Mouse (Mus musculus): ENCODE measurements around the gene Exoc3l. TPM values are rescaled to one million over a fixed set of nuclear protein-coding genes. Genes with fewer than 3 reads are reported as not detected.

Exoc3l gene
- polyA plus RNA-seq, 1 experiment from 2014 or later, result 8.3 TPM

DNA sequence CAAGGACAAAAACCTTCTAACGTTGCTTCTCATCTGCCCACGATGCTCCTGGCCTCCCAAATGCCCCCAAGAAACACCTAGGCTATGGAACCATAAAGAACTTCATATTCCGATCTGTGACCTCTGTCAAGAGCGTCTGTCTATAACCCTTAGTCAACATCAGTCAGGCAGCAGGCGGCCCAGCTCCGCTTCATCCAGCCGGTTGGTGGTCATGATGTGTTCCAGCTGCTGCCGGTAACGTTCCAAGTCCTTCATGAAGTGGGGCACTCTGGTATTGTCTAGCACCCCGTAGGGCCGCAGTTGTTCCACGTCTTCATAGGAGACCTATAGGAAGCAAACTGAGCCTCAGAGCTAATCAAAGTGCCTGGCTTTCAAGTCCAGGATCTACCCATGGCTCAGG, 14.1 kb downstream of the Exoc3l start:
- ATAC-seq (no peak), DNase-seq (ENCODE audit: low spot score) (no peak)
- peaks cover 29% of the 10 kb centered on the region for H3K27me3 ChIP-seq (replicated peaks; ENCODE audit: control insufficient read depth, insufficient read depth, low read length)
- H3K9ac ChIP-seq (ENCODE audit: low read length), result no peak overlapping the region
- H3K4me1 ChIP-seq (ENCODE audit: control insufficient read depth, insufficient read depth, low read length), result peaks cover 12% of the 10 kb centered on the region
- no peak overlapping the region for H3K4me2 ChIP-seq (ENCODE audit: low read length)
- no peaks in the 10 kb centered on the region for H3K9me3 ChIP-seq (replicated peaks; ENCODE audit: control insufficient read depth, low read length)
- peaks cover 42% of the 10 kb centered on the region for H3K36me3 ChIP-seq (ENCODE audit: control insufficient read depth, insufficient read depth, low read length)
- H3K27ac ChIP-seq (ENCODE audit: low read depth, low read length), result no peak overlapping the region
- WGBS, result 90% methylated on average over 12 of the region's 12 CpGs
- no peak overlapping the region for H3K4me3 ChIP-seq (ENCODE audit: low read depth, low read length)

DNA sequence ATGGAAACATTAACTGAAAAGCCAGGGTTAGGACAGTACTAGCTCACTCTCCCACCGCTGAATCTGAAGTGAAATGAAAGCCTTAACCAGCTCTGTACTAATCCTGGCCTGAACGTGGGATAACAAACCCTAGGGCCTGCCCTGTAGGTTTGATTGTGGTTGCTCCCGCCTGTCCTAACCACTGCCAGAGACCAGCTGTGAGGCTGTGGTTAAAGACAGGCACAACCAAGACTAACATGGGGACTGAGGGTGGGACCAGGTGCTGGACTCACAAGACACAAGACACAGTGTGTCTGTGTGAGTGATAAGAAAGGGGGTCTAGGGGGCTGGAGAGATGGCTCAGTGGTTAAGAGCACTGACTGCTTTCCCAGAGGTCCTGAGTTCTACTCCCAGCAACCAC, 15.3 kb downstream of the Exoc3l start:
- DNase-seq (ENCODE audit: low spot score), result no peak
- WGBS, result 74% methylated on average over 3 of the region's 3 CpGs
- ATAC-seq, result no peak
- Histone ChIP-seq H3K9me3 (replicated peaks; ENCODE audit: control insufficient read depth, low read length) (no peaks in the 10 kb centered on the region), H3K36me3 (ENCODE audit: control insufficient read depth, insufficient read depth, low read length) (peaks cover 42% of the 10 kb centered on the region), H3K9ac (ENCODE audit: low read length) (no peak overlapping the region), H3K4me2 (ENCODE audit: low read length) (no peak overlapping the region), H3K4me3 (ENCODE audit: low read depth, low read length) (no peak overlapping the region), H3K27me3 (replicated peaks; ENCODE audit: control insufficient read depth, insufficient read depth, low read length) (peaks cover 39% of the 10 kb centered on the region), H3K4me1 (ENCODE audit: control insufficient read depth, insufficient read depth, low read length) (peaks cover 12% of the 10 kb centered on the region), H3K27ac (ENCODE audit: low read depth, low read length) (no peak overlapping the region)

DNA sequence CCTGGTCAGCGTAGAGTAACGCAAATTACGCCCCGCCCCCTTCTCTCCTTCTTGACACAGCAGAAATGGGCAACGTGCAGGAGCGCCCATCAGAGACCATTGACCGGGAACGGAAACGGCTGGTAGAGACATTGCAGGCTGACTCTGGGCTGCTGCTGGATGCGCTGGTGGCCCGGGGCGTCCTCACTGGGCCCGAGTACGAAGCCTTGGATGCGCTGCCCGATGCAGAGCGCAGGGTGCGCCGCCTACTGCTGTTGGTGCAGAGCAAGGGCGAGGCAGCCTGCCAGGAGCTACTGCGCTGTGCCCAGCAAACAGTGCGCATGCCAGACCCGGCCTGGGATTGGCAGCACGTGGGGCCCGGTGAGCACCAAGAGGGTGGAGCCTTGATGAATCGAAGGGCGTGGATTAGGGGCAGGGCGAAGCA, 17.0 kb downstream of the Exoc3l start:
- peaks cover 56% of the 10 kb centered on the region for H3K27me3 ChIP-seq (replicated peaks; ENCODE audit: control insufficient read depth, insufficient read depth, low read length)
- H3K4me2 ChIP-seq (ENCODE audit: low read length), result peak overlapping the region; percentile 52

DNA sequence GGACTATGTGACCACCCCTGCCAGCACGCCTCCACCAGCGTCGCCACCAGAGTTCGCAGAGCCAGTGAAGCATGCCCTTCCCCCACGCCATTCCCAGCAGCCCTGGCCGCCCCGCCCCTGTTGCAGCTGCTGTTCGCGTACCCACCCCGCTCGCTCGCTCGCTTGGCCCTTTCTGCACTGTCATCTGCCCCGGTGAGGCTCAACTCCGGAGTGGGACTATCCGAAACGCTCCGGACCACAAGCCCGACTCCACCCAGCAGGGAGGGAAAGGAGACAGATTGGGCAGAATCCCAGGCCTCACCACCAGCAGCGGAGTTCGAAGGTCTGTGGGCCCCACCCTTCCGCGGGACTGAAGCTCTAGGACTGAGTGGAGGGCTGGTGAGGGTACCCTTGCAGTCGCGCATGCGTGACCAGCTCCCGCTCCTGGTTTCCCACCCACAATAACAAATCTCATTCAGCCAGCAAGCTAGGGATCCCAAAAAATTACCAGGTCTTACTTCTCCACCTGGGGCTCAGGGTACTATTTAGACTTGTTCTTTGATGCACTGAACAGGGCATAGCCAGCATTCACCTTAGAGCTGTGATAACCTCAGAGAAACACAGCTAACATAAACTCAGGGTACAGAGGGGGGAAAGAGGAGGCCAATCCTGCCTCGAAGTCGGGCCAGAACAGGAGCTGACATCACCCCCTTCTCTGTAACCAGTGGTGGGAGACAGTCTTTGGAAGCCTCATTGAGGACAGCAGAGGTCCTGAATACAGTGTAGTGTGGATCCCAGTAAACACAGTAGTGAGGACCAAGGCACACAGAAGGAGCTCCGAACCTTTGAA, 19.4 kb downstream of the Exoc3l start:
- Histone ChIP-seq H3K36me3 (ENCODE audit: control insufficient read depth, insufficient read depth, low read length) (peaks cover 14% of the 10 kb centered on the region), H3K27me3 (replicated peaks; ENCODE audit: control insufficient read depth, insufficient read depth, low read length) (peaks cover 77% of the 10 kb centered on the region), H3K4me3 (ENCODE audit: low read depth, low read length) (peak overlapping the region; percentile 38), H3K9ac (ENCODE audit: low read length) (peak overlapping the region; percentile 56), H3K4me1 (ENCODE audit: control insufficient read depth, insufficient read depth, low read length) (peaks cover 12% of the 10 kb centered on the region), H3K4me2 (ENCODE audit: low read length) (peak overlapping the region; percentile 86), H3K27ac (ENCODE audit: low read depth, low read length) (no peak overlapping the region), H3K9me3 (replicated peaks; ENCODE audit: control insufficient read depth, low read length) (no peaks in the 10 kb centered on the region)
- DNase-seq (ENCODE audit: low spot score), result peak; percentile 66
- 3% methylated on average over 30 of the region's 30 CpGs for WGBS
- peak; percentile 69 for ATAC-seq

More for the DNA sequence above, 17.0 kb downstream of the Exoc3l start:
- Histone ChIP-seq H3K9me3 (replicated peaks; ENCODE audit: control insufficient read depth, low read length) (no peaks in the 10 kb centered on the region), H3K4me3 (ENCODE audit: low read depth, low read length) (peak overlapping the region; percentile 21), H3K27ac (ENCODE audit: low read depth, low read length) (no peak overlapping the region), H3K36me3 (ENCODE audit: control insufficient read depth, insufficient read depth, low read length) (peaks cover 33% of the 10 kb centered on the region), H3K9ac (ENCODE audit: low read length) (peak overlapping the region; percentile 41), H3K4me1 (ENCODE audit: control insufficient read depth, insufficient read depth, low read length) (peaks cover 12% of the 10 kb centered on the region)
- ATAC-seq (peak; percentile 78), DNase-seq (ENCODE audit: low spot score) (peak; percentile 83)
- WGBS, result under 1% methylated on average over 28 of the region's 28 CpGs

DNA sequence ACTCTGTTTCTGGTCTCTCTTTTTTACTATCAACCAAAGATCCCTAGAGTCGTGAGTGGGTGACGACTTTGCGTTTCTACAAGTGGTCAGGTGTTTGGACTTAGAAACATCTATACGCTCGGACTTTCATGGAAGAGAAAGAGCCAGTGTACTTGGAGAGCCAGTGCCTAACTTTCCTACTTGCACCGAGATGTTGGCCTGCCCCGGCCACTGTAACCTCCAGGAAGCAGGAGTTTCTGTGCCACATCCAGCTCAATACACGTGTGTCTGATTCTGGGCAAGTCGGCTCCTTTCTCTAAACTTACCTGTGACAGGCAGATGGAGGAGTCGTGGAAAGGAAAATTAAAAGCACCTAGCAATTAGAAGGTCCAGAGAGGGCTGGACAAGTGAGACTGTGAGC, 20.1 kb downstream of the Exoc3l start, which contains the start of gene Nol3:
Gene Nol3, plus strand, starts transcription at position 301 of the 400 bp plus-strand sequence.
- WGBS, result 5% methylated on average over 10 of the region's 10 CpGs
- Histone ChIP-seq H3K9me3 (replicated peaks; ENCODE audit: control insufficient read depth, low read length) (no peaks in the 10 kb centered on the region), H3K27me3 (replicated peaks; ENCODE audit: control insufficient read depth, insufficient read depth, low read length) (peaks cover 84% of the 10 kb centered on the region), H3K36me3 (ENCODE audit: control insufficient read depth, insufficient read depth, low read length) (peaks cover 11% of the 10 kb centered on the region; the same call in 1 of the 2 replicates), H3K9ac (ENCODE audit: low read length) (peak within 1 kb of the TSS; percentile 56), H3K4me2 (ENCODE audit: low read length) (peak within 1 kb of the TSS; percentile 86), H3K27ac (ENCODE audit: low read depth, low read length) (no peak within 1 kb of the TSS), H3K4me3 (ENCODE audit: low read depth, low read length) (peak within 1 kb of the TSS; percentile 38), H3K4me1 (ENCODE audit: control insufficient read depth, insufficient read depth, low read length) (peaks cover 12% of the 10 kb centered on the region)
- DNase-seq (ENCODE audit: low spot score) (no peak), ATAC-seq (no peak)

DNA sequence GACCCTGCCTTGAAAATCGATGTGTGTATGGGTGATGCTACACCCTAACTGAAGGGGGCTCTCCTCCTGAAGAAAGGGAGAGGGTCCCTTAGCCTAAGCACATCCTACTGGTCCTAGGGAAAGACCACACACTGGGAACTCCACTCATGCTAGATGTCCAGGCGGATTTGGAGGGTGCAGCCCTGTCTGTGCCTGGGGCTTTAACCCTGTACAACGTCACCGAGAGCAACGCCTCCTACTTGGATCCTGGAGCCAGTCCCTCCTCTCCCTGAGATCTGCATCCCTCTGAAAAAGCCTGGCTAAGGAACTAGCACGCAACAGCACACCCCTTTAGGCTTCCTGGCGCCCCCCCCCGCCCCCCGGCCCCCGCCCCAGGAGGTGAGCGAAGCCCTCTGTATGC, 20.5 kb downstream of the Exoc3l start:
- H3K9me3 ChIP-seq (replicated peaks; ENCODE audit: control insufficient read depth, low read length), result no peaks in the 10 kb centered on the region
- 0 out of 2 replicates have a peak overlapping the region, but pooled peaks have one; percentile 38 for H3K4me3 ChIP-seq (ENCODE audit: low read depth, low read length)
- no peak overlapping the region for H3K27ac ChIP-seq (ENCODE audit: low read depth, low read length)
- peaks cover 8% of the 10 kb centered on the region; the same call in 1 of the 2 replicates for H3K36me3 ChIP-seq (ENCODE audit: control insufficient read depth, insufficient read depth, low read length)
- no peak for DNase-seq (ENCODE audit: low spot score)
- H3K4me2 ChIP-seq (ENCODE audit: low read length), result peak overlapping the region; percentile 86
- H3K27me3 ChIP-seq (replicated peaks; ENCODE audit: control insufficient read depth, insufficient read depth, low read length), result peaks cover 88% of the 10 kb centered on the region
- no peak for ATAC-seq
- H3K4me1 ChIP-seq (ENCODE audit: control insufficient read depth, insufficient read depth, low read length), result peaks cover 12% of the 10 kb centered on the region
- WGBS, result 4% methylated on average over 9 of the region's 11 CpGs
- H3K9ac ChIP-seq (ENCODE audit: low read length), result no peak overlapping the region

DNA sequence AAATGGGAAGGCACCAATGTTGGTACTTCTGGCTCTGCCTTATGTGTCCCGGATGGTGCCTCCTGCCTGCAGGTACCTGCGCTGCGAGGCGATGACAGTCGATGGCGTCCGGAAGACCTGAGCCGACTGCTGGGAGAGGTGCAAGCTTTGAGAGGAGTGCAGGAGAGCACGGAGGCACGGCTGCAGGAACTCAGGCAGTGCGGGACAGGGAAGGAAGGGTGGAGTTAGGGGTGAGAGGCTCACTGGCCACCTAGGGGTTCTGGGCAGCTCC, 25.1 kb downstream of the Exoc3l start:
- H3K9me3 ChIP-seq (replicated peaks; ENCODE audit: control insufficient read depth, low read length), result no peaks in the 10 kb centered on the region
- 0 out of 2 replicates have a peak overlapping the region, but pooled peaks have one; percentile 69 for H3K4me2 ChIP-seq (ENCODE audit: low read length)
- H3K27me3 ChIP-seq (replicated peaks; ENCODE audit: control insufficient read depth, insufficient read depth, low read length), result peaks cover 96% of the 10 kb centered on the region
- peaks cover 4% of the 10 kb centered on the region; the same call in 1 of the 2 replicates for H3K4me1 ChIP-seq (ENCODE audit: control insufficient read depth, insufficient read depth, low read length)
- ATAC-seq (no peak), DNase-seq (ENCODE audit: low spot score) (no peak)
- no peaks in the 10 kb centered on the region for H3K36me3 ChIP-seq (ENCODE audit: control insufficient read depth, insufficient read depth, low read length)
- H3K27ac ChIP-seq (ENCODE audit: low read depth, low read length), result no peak overlapping the region
- H3K4me3 ChIP-seq (ENCODE audit: low read depth, low read length), result no peak overlapping the region
- no peak overlapping the region for H3K9ac ChIP-seq (ENCODE audit: low read length)
- 0% methylated on average over 11 of the region's 11 CpGs for WGBS

DNA sequence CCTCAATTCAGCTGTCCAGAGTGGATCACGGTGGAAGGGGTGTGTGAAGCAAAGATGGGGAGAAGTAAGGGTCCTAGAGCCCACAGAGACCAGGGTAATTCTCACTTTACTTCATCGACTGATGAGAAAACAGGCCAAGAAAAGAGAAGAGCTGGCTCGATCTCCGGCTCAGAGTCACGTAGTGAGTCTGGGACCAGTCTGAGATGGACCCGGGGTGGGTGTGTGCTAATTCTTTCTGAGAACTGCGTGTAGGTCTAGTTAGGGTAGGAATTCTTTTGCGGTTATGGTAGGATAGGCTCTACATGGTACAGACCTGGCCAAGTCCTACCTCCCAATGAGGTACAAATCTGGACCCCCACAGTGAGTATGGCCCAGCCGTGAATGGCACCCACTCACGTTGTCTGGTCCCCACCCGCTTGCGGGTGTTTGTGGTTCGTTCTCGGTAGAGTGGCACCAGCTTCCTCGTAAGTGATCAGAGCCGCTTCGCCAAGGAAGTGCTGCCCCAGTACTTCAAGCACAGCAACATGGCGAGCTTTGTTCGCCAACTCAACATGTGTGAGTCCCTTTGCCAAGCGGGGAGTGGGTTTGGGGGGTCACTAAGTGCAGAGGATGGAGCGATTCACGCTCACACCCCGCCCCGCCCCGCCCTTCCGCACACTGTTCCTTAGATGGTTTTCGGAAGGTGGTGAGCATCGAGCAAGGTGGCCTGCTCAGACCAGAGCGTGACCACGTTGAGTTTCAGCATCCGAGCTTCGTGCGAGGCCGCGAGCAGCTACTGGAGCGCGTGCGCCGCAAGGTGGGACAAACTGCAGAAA, 25.6 kb downstream of the Exoc3l start:
- no peak for ATAC-seq
- H3K4me1 ChIP-seq (ENCODE audit: control insufficient read depth, insufficient read depth, low read length), result 0 out of 2 replicates have a peak, but pooled peaks cover 3% of the 10 kb centered on the region
- H3K4me2 ChIP-seq (ENCODE audit: low read length), result peak overlapping the region; percentile 69
- DNase-seq (ENCODE audit: low spot score), result no peak
- 2% methylated on average over 39 of the region's 39 CpGs for WGBS
- no peaks in the 10 kb centered on the region for H3K36me3 ChIP-seq (ENCODE audit: control insufficient read depth, insufficient read depth, low read length)
- peaks cover 97% of the 10 kb centered on the region for H3K27me3 ChIP-seq (replicated peaks; ENCODE audit: control insufficient read depth, insufficient read depth, low read length)
- peak overlapping the region; percentile 45 for H3K4me3 ChIP-seq (ENCODE audit: low read depth, low read length)
- H3K9ac ChIP-seq (ENCODE audit: low read length), result no peak overlapping the region
- no peak overlapping the region for H3K27ac ChIP-seq (ENCODE audit: low read depth, low read length)
- no peaks in the 10 kb centered on the region for H3K9me3 ChIP-seq (replicated peaks; ENCODE audit: control insufficient read depth, low read length)
